23 mouse cellular contexts compared by ENCODE assay signal in the genomic region with DNA sequence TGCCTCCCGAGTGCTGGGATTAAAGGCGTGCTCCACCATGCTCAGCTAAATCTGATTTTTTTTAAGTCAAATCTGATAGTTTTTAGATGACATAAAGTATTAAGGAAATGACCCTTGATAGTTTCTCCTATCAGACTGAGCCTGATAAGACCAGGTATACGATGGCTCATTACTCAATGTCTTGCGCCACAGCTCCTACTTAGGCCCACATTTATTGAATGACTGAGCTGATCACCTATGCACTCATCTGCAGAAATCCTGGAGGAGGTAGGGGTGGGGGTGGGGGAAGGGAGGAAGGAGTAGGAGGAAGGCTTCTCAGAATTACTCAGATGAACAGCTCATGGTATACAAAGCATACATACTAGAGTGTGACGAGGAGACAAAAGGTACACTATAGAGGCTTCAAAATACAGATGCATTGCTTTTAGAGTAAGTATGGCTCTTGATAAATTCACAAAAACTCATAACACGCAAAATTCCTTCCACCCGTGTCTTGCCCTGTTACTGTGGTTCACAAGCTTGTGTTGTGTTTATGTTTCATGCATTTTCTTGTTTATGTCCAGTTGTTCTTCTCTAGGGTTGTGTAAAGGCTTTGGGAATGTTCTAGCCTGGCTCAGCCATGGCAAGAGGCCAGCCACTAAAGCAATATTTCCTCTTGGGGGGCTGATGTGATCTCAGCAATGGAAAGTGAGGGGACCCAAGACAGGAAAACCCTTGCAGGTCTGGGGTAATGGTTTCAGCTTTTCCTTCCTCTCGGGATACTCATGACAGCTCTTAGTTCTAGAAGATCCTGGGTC. TPM values are rescaled to one million over a fixed set of nuclear protein-coding genes. Genes with fewer than 3 reads are reported as not detected.
A peak's percentile ranks its signal among the peaks of the same experiment; 100 is the strongest.
DNase-seq lines count a peak whose midpoint lies in the region; ATAC-seq and TF ChIP-seq lines count a peak whose summit lies in the region.
"Had no signal": no experiment of that assay in that cellular context is flagged by ENCODE, and none has a peak within 500 bp of the region (broad histone marks: within the 10 kb centered on the region; RNA-seq: fewer than 3 reads in every experiment).

No protein-coding gene starts in this region.

- no peak overlapping the region for H3K4me3 ChIP-seq in gastrocnemius, adult 2 months
- H3K4me3 ChIP-seq in lung, postnatal 0 days (ENCODE audit: low read depth, low read length), result no peak overlapping the region
- H3K4me3 ChIP-seq in intestine, postnatal 0 days (ENCODE audit: low read depth, low read length), result peak overlapping the region; percentile 32; the same call in 1 of the 2 replicates
- H3K4me3 ChIP-seq in stomach, postnatal 0 days (ENCODE audit: low read depth, low read length), result peak overlapping the region; percentile 17; the same call in 1 of the 2 replicates
- H3K4me3 ChIP-seq: embryonic facial prominence, embryonic 10.5 days; erythroblast, embryonic 14.5 days; forebrain, embryonic 10.5 days; heart, embryonic 13.5 days; hindbrain, embryonic 15.5 days had no signal

- H3K9ac ChIP-seq in lung, postnatal 0 days (replicated peaks; ENCODE audit: low read depth), result no peak overlapping the region
- H3K9ac ChIP-seq in intestine, postnatal 0 days (ENCODE audit: low read depth, low read length), result peak overlapping the region; percentile 17; the same call in 1 of the 2 replicates
- H3K9ac ChIP-seq in stomach, postnatal 0 days (ENCODE audit: low read length), result no peak overlapping the region
- H3K9ac ChIP-seq: heart, embryonic 13.5 days; hindbrain, embryonic 15.5 days had no signal

- no peaks in the 10 kb centered on the region for H3K9me3 ChIP-seq in lung, postnatal 0 days (ENCODE audit: low read length)
- H3K9me3 ChIP-seq in intestine, postnatal 0 days (ENCODE audit: control insufficient read depth), result no peaks in the 10 kb centered on the region
- no peaks in the 10 kb centered on the region for H3K9me3 ChIP-seq in stomach, postnatal 0 days (ENCODE audit: control insufficient read depth, low read length)
- H3K9me3 ChIP-seq: G1E; hindbrain, embryonic 15.5 days had no signal

- peak; percentile 69 for TF ChIP-seq EP300 in lung, postnatal 0 days (IDR thresholded peaks at IDR 0.05)
- no peak for TF ChIP-seq EP300 in stomach, postnatal 0 days (optimal IDR thresholded peaks at IDR 0.05)

- WGBS in lung, postnatal 0 days, result 74% methylated on average over 8 of the region's 8 CpGs
- WGBS in intestine, postnatal 0 days, result 49% methylated on average over 8 of the region's 8 CpGs
- 75% methylated on average over 8 of the region's 8 CpGs for WGBS in stomach, postnatal 0 days

- peak; percentile 33; the same call in 1 of the 2 replicates for ATAC-seq in lung, postnatal 0 days
- peak; percentile 40 for ATAC-seq in intestine, postnatal 0 days
- no peak for ATAC-seq in stomach, postnatal 0 days (ENCODE audit: low FRiP score, low TSS enrichment)
- ATAC-seq: CD4-positive, CD25-positive, alpha-beta regulatory T cell, adult 4 months; forebrain, embryonic 14.5 days had no signal

- TF ChIP-seq CTCF in gastrocnemius, adult 2 months (IDR thresholded peaks at IDR 0.05), result no peak
- no peak for TF ChIP-seq CTCF in lung, postnatal 0 days (IDR thresholded peaks at IDR 0.05)
- TF ChIP-seq CTCF in intestine, postnatal 0 days (IDR thresholded peaks at IDR 0.05; ENCODE audit: low read depth), result no peak
- no peak for TF ChIP-seq CTCF in stomach, postnatal 0 days (IDR thresholded peaks at IDR 0.05; ENCODE audit: low read depth)

- peak overlapping the region; percentile 83; the same call in 1 of the 2 replicates for H3K27ac ChIP-seq in gastrocnemius, adult 2 months
- peak overlapping the region; percentile 62 for H3K27ac ChIP-seq in lung, postnatal 0 days (ENCODE audit: low read length)
- H3K27ac ChIP-seq in intestine, postnatal 0 days (ENCODE audit: low read depth, low read length), result peak overlapping the region; percentile 98
- peak overlapping the region; percentile 92 for H3K27ac ChIP-seq in stomach, postnatal 0 days (replicated peaks)
- H3K27ac ChIP-seq: embryonic facial prominence, embryonic 10.5 days; forebrain, embryonic 10.5 days; hindbrain, embryonic 15.5 days had no signal

- H3K4me2 ChIP-seq in lung, postnatal 0 days (replicated peaks; ENCODE audit: low read depth, low read length), result no peak overlapping the region
- peak overlapping the region; percentile 63 for H3K4me2 ChIP-seq in intestine, postnatal 0 days (replicated peaks; ENCODE audit: low read depth)
- peak overlapping the region; percentile 42 for H3K4me2 ChIP-seq in stomach, postnatal 0 days (replicated peaks; ENCODE audit: low read depth)
- H3K4me2 ChIP-seq: heart, embryonic 13.5 days; hindbrain, embryonic 15.5 days had no signal

- H3K36me3 ChIP-seq in lung, postnatal 0 days (ENCODE audit: insufficient read depth, low read length), result no peaks in the 10 kb centered on the region
- H3K36me3 ChIP-seq in intestine, postnatal 0 days (ENCODE audit: control insufficient read depth, insufficient read depth), result peaks cover 5% of the 10 kb centered on the region; the same call in 1 of the 2 replicates
- H3K36me3 ChIP-seq in stomach, postnatal 0 days (ENCODE audit: control insufficient read depth, insufficient read depth, low read length), result no peaks in the 10 kb centered on the region
- H3K36me3 ChIP-seq: embryonic facial prominence, embryonic 10.5 days; forebrain, embryonic 10.5 days; G1E; hindbrain, embryonic 15.5 days had no signal

- no peak for DNase-seq in gastrocnemius, adult 2 months
- no peak for DNase-seq in gastrocnemius, postnatal 36 days
- DNase-seq in lung, postnatal 0 days (ENCODE audit: low spot score), result peak; percentile 69
- DNase-seq in lung, postnatal 4 days, result no peak
- no peak for DNase-seq in stomach, postnatal 0 days (ENCODE audit: low spot score)
- DNase-seq in retina, embryonic 14.5 days (ENCODE audit: low spot score), result no peak
- no peak for DNase-seq in right cerebral cortex, adult 18-20 months
- DNase-seq: adrenal gland, postnatal 10 days; cerebellum, adult 18-20 months; cerebellum, adult 9-11 months; cerebellum, postnatal 36 days; gastrocnemius, postnatal 14 days; heart, postnatal 36 days had no signal

- no peaks in the 10 kb centered on the region for H3K27me3 ChIP-seq in lung, postnatal 0 days (replicated peaks; ENCODE audit: insufficient read depth, low read length)
- no peaks in the 10 kb centered on the region for H3K27me3 ChIP-seq in intestine, postnatal 0 days (replicated peaks; ENCODE audit: control insufficient read depth, insufficient read depth, low read length)
- no peaks in the 10 kb centered on the region for H3K27me3 ChIP-seq in stomach, postnatal 0 days (ENCODE audit: control insufficient read depth, insufficient read depth, low read length)
- H3K27me3 ChIP-seq: heart, embryonic 13.5 days; hindbrain, embryonic 15.5 days had no signal

- intact Hi-C loops in gastrocnemius, adult 2 months (cut with DNase I), result loop anchor here (5.0 kb wide), 1 partner anchor 100 kb away; no protein-coding TSS in a partner anchor
- intact Hi-C loops in gastrocnemius, postnatal 36 days (cut with DNase I), result loop anchor here (5.0 kb wide), 1 partner anchor 360 kb away; no protein-coding TSS in a partner anchor

- H3K4me1 ChIP-seq in lung, postnatal 0 days (ENCODE audit: insufficient read depth, low read depth, low read length), result peaks cover 8% of the 10 kb centered on the region
- H3K4me1 ChIP-seq in intestine, postnatal 0 days (replicated peaks; ENCODE audit: control insufficient read depth, insufficient read depth, low read length), result no peaks in the 10 kb centered on the region; the same call in 1 of the 2 replicates
- H3K4me1 ChIP-seq in stomach, postnatal 0 days (replicated peaks; ENCODE audit: control insufficient read depth, insufficient read depth), result no peaks in the 10 kb centered on the region; the same call in 1 of the 2 replicates
- H3K4me1 ChIP-seq: hindbrain, embryonic 15.5 days had no signal

RNA-seq across cellular contexts. Expression of gene Adm, which starts 19.3 kb away (rescaled TPM):
- total RNA-seq in gastrocnemius, adult 2 months (2021), result 1 to 10 TPM; 2.2 to 4.6 TPM
- 1 to 10 TPM; 1.7 to 2.9 TPM for total RNA-seq in gastrocnemius, postnatal 36 days (2021)
- polyA plus RNA-seq in lung, postnatal 0 days (2015; fragmentation: Nextera tagmentation; extraction: Ambion mirVana), result 4.8 and 7.8 TPM in 2 replicates
- polyA plus RNA-seq in intestine, postnatal 0 days (2015; fragmentation: Nextera tagmentation; extraction: Ambion mirVana), result 3.2 and 3.3 TPM in 2 replicates
- polyA plus RNA-seq in stomach, postnatal 0 days (2015; fragmentation: Nextera tagmentation; extraction: Ambion mirVana), result 4.3 and 4.6 TPM in 2 replicates
- total RNA-seq: G1E; granulocyte monocyte progenitor cell, adult 5-6 weeks had no signal
- polyA plus RNA-seq: CD4-positive, CD25-positive, alpha-beta regulatory T cell, adult 4 months; erythroblast, embryonic 14.5 days; G1E had no signal

RNA-seq across cellular contexts. Expression of gene Sbf2, which starts 32.1 kb away (rescaled TPM):
- 10 to 100 TPM; 11.2 to 14.8 TPM for total RNA-seq in gastrocnemius, adult 2 months (2021)
- 10 to 100 TPM in 1 of 2 experiments, 1 to 10 TPM in 1; 9.2 to 11.7 TPM for total RNA-seq in gastrocnemius, postnatal 36 days (2021)
- polyA plus RNA-seq in lung, postnatal 0 days (2015; fragmentation: Nextera tagmentation; extraction: Ambion mirVana), result 23.3 and 25.7 TPM in 2 replicates
- 17.9 and 19.3 TPM in 2 replicates for polyA plus RNA-seq in intestine, postnatal 0 days (2015; fragmentation: Nextera tagmentation; extraction: Ambion mirVana)
- polyA plus RNA-seq in stomach, postnatal 0 days (2015; fragmentation: Nextera tagmentation; extraction: Ambion mirVana), result 14.8 and 14.9 TPM in 2 replicates
- polyA plus RNA-seq: erythroblast, embryonic 14.5 days; G1E had no signal

Comparison
In these comparisons a context has a peak if more than half of its experiments do, and no peak if none do; other contexts are left out.
1. H3K4me3 ChIP-seq: peak in intestine, postnatal 0 days (single experiment) and stomach, postnatal 0 days (single experiment); none in gastrocnemius, adult 2 months (single experiment) and lung, postnatal 0 days (single experiment).
2. Peak in every context shown above with its lines, with median percentiles within 50 percentile points of each other: H3K27ac ChIP-seq.